Mouse (Mus musculus): Measurements from ENCODE around the gene Acot8. TPM values are rescaled to one million over a fixed set of nuclear protein-coding genes. Genes with fewer than 3 reads are reported as not detected.
A peak's percentile ranks its signal among the peaks of the same experiment; 100 is the strongest.
"Not testable (repeated sequence)": the region's sequence is repeated elsewhere in the genome, so short reads cannot be mapped to it uniquely, and the experiment has no call there.

Acot8 gene
- polyA plus RNA-seq, 1 experiment from 2014 or later = 23.6 TPM

GRCm38 (mm10) chr2:164803201-164803920 lies 1.3 kb downstream of the Acot8 start:
- ATAC-seq (replicated peaks; ENCODE audit: low FRiP score) (no peak), DNase-seq (ENCODE audit: low spot score) (no peak)
- peak overlapping the region; percentile 90 for H3K4me3 ChIP-seq (ENCODE audit: low read depth, low read length)
- H3K4me2 ChIP-seq = peak overlapping the region; percentile 66
- H3K9ac ChIP-seq (ENCODE audit: low read depth, low read length) = peak overlapping the region; percentile 88
- 90% methylated on average over 16 of the region's 16 CpGs for WGBS
- H3K9me3 ChIP-seq (ENCODE audit: control insufficient read depth, low read length) = no peaks in the 10 kb centered on the region
- H3K27me3 ChIP-seq (replicated peaks; ENCODE audit: control insufficient read depth, insufficient read depth, low read length) = no peaks in the 10 kb centered on the region
- peaks cover 12% of the 10 kb centered on the region for H3K36me3 ChIP-seq (ENCODE audit: control insufficient read depth, insufficient read depth, low read length)
- no peak overlapping the region for H3K27ac ChIP-seq (ENCODE audit: low read depth, low read length)
- H3K4me1 ChIP-seq (replicated peaks; ENCODE audit: control insufficient read depth, insufficient read depth, low read length) = peaks cover 12% of the 10 kb centered on the region

GRCm38 (mm10) chr2:164800252-164801004 lies 4.3 kb downstream of the Acot8 start:
- Histone ChIP-seq H3K4me3 (ENCODE audit: low read depth, low read length) (no peak overlapping the region), H3K4me2 (no peak overlapping the region), H3K27ac (ENCODE audit: low read depth, low read length) (no peak overlapping the region), H3K9ac (ENCODE audit: low read depth, low read length) (no peak overlapping the region), H3K9me3 (ENCODE audit: control insufficient read depth, low read length) (no peaks in the 10 kb centered on the region), H3K27me3 (replicated peaks; ENCODE audit: control insufficient read depth, insufficient read depth, low read length) (no peaks in the 10 kb centered on the region), H3K4me1 (replicated peaks; ENCODE audit: control insufficient read depth, insufficient read depth, low read length) (peaks cover 4% of the 10 kb centered on the region), H3K36me3 (ENCODE audit: control insufficient read depth, insufficient read depth, low read length) (peaks cover 25% of the 10 kb centered on the region)
- 87% methylated on average over 13 of the region's 13 CpGs for WGBS
- ATAC-seq (replicated peaks; ENCODE audit: low FRiP score) (no peak), DNase-seq (ENCODE audit: low spot score) (no peak)

DNA sequence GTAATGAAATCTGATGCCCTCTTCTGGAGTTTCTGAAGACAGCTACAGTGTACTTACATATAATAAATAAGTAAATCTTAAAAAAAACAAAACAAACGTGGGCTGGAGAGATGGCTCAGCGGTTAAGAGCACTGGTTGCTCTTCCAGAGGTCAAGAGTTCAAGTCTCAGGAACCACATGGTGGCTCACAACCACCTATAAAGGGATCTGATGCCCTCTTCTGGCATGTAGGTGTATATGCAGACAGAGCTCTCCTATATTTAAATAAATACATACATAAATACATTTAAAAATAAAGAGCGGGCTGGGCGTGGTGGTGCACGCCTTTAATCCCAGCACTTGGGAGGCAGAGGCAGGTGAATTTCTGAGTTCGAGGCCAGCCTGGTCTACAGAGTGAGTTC lies 6.1 kb downstream of the Acot8 start:
- not testable (repeated sequence) for H3K9ac ChIP-seq (ENCODE audit: low read depth, low read length); H3K9me3 ChIP-seq (ENCODE audit: control insufficient read depth, low read length); ATAC-seq (replicated peaks; ENCODE audit: low FRiP score); H3K4me1 ChIP-seq (replicated peaks; ENCODE audit: control insufficient read depth, insufficient read depth, low read length); H3K27ac ChIP-seq (ENCODE audit: low read depth, low read length); DNase-seq (ENCODE audit: low spot score); H3K4me2 ChIP-seq; H3K4me3 ChIP-seq (ENCODE audit: low read depth, low read length); H3K27me3 ChIP-seq (replicated peaks; ENCODE audit: control insufficient read depth, insufficient read depth, low read length)
- 83% methylated on average over 6 of the region's 6 CpGs for WGBS
- H3K36me3 ChIP-seq (ENCODE audit: control insufficient read depth, insufficient read depth, low read length) = peaks cover 33% of the 10 kb centered on the region

- peaks cover 37% of the 10 kb centered on the region for H3K36me3 ChIP-seq (ENCODE audit: control insufficient read depth, insufficient read depth, low read length)
- DNase-seq (ENCODE audit: low spot score) = no peak
- H3K27ac ChIP-seq (ENCODE audit: low read depth, low read length) = no peak overlapping the region
- 87% methylated on average over 4 of the region's 4 CpGs for WGBS
- H3K27me3 ChIP-seq (replicated peaks; ENCODE audit: control insufficient read depth, insufficient read depth, low read length) = no peaks in the 10 kb centered on the region
- no peak overlapping the region for H3K4me3 ChIP-seq (ENCODE audit: low read depth, low read length)
- no peak overlapping the region for H3K9ac ChIP-seq (ENCODE audit: low read depth, low read length)
- no peaks in the 10 kb centered on the region for H3K9me3 ChIP-seq (ENCODE audit: control insufficient read depth, low read length)
- no peak for ATAC-seq (replicated peaks; ENCODE audit: low FRiP score)
- H3K4me1 ChIP-seq (replicated peaks; ENCODE audit: control insufficient read depth, insufficient read depth, low read length) = no peaks in the 10 kb centered on the region
- H3K4me2 ChIP-seq = no peak overlapping the region
These were observed 8.8 kb downstream of the Acot8 start for GRCm38 (mm10) chr2:164795868-164796267.

DNA sequence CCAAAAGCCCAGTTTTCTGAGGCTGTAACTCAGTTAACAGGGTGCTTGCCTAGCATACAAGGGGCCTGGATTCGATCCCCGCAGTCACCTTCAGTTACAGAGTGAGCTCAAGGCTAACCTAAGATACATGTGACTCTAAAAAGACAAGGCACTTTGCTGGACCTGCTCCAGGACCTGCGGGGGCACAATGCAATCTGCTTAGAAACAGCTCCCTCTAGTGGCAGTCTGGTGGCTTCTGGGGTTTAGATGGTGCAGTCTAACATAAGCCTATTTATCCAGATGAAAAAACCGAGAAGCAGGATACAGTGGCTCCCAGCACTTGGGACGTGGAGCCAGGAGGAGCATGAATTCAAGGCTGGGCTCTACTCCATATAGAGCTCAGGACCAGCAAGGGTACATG lies 10.4 kb downstream of the Acot8 start:
- Histone ChIP-seq H3K9me3 (ENCODE audit: control insufficient read depth, low read length) (no peaks in the 10 kb centered on the region), H3K4me2 (no peak overlapping the region), H3K27me3 (replicated peaks; ENCODE audit: control insufficient read depth, insufficient read depth, low read length) (no peaks in the 10 kb centered on the region), H3K4me1 (replicated peaks; ENCODE audit: control insufficient read depth, insufficient read depth, low read length) (no peaks in the 10 kb centered on the region), H3K4me3 (ENCODE audit: low read depth, low read length) (no peak overlapping the region), H3K36me3 (ENCODE audit: control insufficient read depth, insufficient read depth, low read length) (peaks cover 29% of the 10 kb centered on the region), H3K27ac (ENCODE audit: low read depth, low read length) (no peak overlapping the region), H3K9ac (ENCODE audit: low read depth, low read length) (no peak overlapping the region)
- WGBS = 32% methylated on average over 5 of the region's 5 CpGs
- peak; percentile 60 for DNase-seq (ENCODE audit: low spot score)
- ATAC-seq (replicated peaks; ENCODE audit: low FRiP score) = peak; percentile 71

DNA sequence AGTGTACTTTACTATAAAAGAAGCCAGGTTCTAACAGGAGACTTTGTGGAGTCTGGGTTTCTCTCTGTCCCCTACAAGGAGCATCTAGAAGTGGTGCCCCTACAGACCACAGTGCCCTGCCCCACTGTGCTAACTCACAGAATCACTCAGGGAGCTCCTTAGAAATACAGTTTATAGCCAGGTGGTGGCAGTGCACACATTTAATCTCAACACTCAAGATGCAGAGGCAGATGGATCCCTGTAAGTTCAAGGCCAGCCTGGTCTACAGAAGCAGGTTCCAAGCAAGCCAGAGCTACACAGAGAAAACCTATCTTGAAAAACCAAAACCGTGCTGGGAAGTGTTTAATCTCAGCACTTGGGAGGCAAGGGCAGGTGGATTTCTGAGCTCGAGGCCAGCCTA lies 10.9 kb downstream of the Acot8 start:
- no peaks in the 10 kb centered on the region for H3K27me3 ChIP-seq (replicated peaks; ENCODE audit: control insufficient read depth, insufficient read depth, low read length)
- H3K4me2 ChIP-seq = no peak overlapping the region
- no peak overlapping the region for H3K4me3 ChIP-seq (ENCODE audit: low read depth, low read length)
- H3K9ac ChIP-seq (ENCODE audit: low read depth, low read length) = no peak overlapping the region
- 88% methylated on average over 2 of the region's 2 CpGs for WGBS
- ATAC-seq (replicated peaks; ENCODE audit: low FRiP score) (no peak), DNase-seq (ENCODE audit: low spot score) (no peak)
- H3K4me1 ChIP-seq (replicated peaks; ENCODE audit: control insufficient read depth, insufficient read depth, low read length) = no peaks in the 10 kb centered on the region
- H3K27ac ChIP-seq (ENCODE audit: low read depth, low read length) = no peak overlapping the region
- H3K9me3 ChIP-seq (ENCODE audit: control insufficient read depth, low read length) = no peaks in the 10 kb centered on the region
- peaks cover 29% of the 10 kb centered on the region for H3K36me3 ChIP-seq (ENCODE audit: control insufficient read depth, insufficient read depth, low read length)

GRCm38 (mm10) chr2:164793236-164793635 lies 11.4 kb downstream of the Acot8 start:
- H3K36me3 ChIP-seq (ENCODE audit: control insufficient read depth, insufficient read depth, low read length) = peaks cover 29% of the 10 kb centered on the region
- H3K27me3 ChIP-seq (replicated peaks; ENCODE audit: control insufficient read depth, insufficient read depth, low read length) = no peaks in the 10 kb centered on the region
- no peak overlapping the region for H3K9ac ChIP-seq (ENCODE audit: low read depth, low read length)
- no peak overlapping the region for H3K4me2 ChIP-seq
- no peak overlapping the region for H3K27ac ChIP-seq (ENCODE audit: low read depth, low read length)
- H3K4me3 ChIP-seq (ENCODE audit: low read depth, low read length) = no peak overlapping the region
- ATAC-seq (replicated peaks; ENCODE audit: low FRiP score) (no peak), DNase-seq (ENCODE audit: low spot score) (no peak)
- 83% methylated on average over 3 of the region's 3 CpGs for WGBS
- no peaks in the 10 kb centered on the region for H3K9me3 ChIP-seq (ENCODE audit: control insufficient read depth, low read length)
- H3K4me1 ChIP-seq (replicated peaks; ENCODE audit: control insufficient read depth, insufficient read depth, low read length) = 0 out of 2 replicates have a peak, but pooled peaks cover 3% of the 10 kb centered on the region

DNA sequence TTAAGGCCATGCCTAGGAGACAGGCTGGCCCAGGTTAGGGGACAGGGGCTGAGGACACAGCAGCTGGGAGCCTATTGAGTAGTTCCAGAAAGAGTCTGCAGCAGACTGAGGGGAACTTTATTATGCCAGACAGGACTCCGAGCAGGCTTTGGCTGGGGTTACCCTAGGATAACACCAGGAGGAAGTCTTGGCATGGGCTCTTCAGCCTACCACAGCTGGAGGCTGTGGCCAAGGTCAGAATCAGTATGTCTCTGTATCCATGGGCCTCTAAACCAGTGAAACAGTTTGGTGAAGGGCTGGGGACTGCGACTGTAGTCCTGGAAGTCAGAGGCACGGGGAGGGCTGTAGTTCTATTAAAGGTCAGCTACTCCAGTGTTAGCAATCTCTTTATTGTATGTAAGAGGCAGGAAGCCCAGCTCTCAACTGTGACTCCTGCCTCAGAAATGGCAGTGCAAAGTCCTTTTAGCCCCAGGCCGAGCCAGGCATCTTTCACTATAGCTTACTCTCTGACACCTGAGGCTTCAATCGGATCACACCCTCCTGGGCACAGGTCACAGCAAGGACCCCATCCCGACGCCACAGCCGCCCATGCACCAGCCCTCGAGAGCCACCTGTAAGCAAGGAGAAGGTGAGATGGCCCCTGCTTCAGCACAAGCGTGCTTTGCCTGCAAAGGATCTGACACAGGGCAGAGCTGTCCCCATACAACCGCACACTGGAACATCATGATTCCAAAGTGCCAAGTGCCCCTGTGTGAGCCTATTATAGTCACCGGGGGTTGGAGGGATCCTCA lies 12.1 kb downstream of the Acot8 start:
- ATAC-seq (replicated peaks; ENCODE audit: low FRiP score) (no peak), DNase-seq (ENCODE audit: low spot score) (no peak)
- H3K9me3 ChIP-seq (ENCODE audit: control insufficient read depth, low read length) = no peaks in the 10 kb centered on the region
- no peaks in the 10 kb centered on the region for H3K27me3 ChIP-seq (replicated peaks; ENCODE audit: control insufficient read depth, insufficient read depth, low read length)
- H3K36me3 ChIP-seq (ENCODE audit: control insufficient read depth, insufficient read depth, low read length) = peaks cover 25% of the 10 kb centered on the region
- H3K27ac ChIP-seq (ENCODE audit: low read depth, low read length) = no peak overlapping the region
- H3K4me1 ChIP-seq (replicated peaks; ENCODE audit: control insufficient read depth, insufficient read depth, low read length) = 0 out of 2 replicates have a peak, but pooled peaks cover 4% of the 10 kb centered on the region
- no peak overlapping the region for H3K4me3 ChIP-seq (ENCODE audit: low read depth, low read length)
- H3K9ac ChIP-seq (ENCODE audit: low read depth, low read length) = no peak overlapping the region
- WGBS = 91% methylated on average over 12 of the region's 12 CpGs
- H3K4me2 ChIP-seq = no peak overlapping the region
